Mouse (Mus musculus): ENCODE results near the gene Ndufb4. TPM values are rescaled to one million over a fixed set of nuclear protein-coding genes. Genes with fewer than 3 reads are reported as not detected.

The Ndufb4 gene
- polyA plus RNA-seq, 1 experiment: 87.3 TPM

- Histone ChIP-seq H3K27ac (ENCODE audit: insufficient read depth, low read length) (no peak overlapping the region), H3K4me3 (ENCODE audit: insufficient read depth, low read length) (no peak overlapping the region), H3K4me1 (ENCODE audit: control insufficient read depth, insufficient read depth, low read length) (peaks cover 2% of the 10 kb centered on the region; the same call in 1 of the 2 replicates)
- TF ChIP-seq CTCF (IDR thresholded peaks at IDR 0.05; ENCODE audit: extremely low read depth, insufficient read depth, low read length): no peak
- no peak for TF ChIP-seq POLR2A (IDR thresholded peaks at IDR 0.05; ENCODE audit: extremely low read depth, insufficient read depth, low read length)
Observed at GRCm38 (mm10) chr16:37656796-37657195, 2.5 kb upstream of the Ndufb4 start.

DNA sequence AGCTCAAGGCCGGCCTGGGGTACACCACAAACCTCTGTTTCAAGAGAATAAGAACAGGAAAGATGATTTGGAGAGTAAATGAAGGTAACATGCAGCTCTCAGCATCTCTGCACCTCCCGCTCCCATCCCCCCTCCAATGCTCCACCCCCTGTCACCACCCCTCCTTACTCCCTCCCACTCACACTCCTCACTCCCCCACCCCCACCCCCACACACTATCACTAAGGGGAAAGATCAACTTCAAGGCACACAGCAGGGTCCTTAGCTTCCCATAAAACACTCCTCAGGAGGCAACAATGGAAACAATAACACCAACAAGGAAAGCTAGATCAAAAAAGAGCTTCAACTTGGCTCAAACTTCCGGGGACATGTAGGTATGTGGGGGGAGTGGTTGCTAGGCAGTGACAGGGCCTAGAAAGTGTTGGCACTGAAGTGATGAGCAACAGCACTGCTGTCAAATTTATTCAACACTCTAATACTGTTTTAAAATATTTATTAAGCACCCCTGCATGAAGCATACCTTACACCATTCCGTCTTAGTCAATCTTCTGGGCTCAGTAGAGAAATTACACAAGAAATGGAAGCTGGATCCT, 1.6 kb upstream of the Ndufb4 start:
- Histone ChIP-seq H3K4me3 (ENCODE audit: insufficient read depth, low read length) (no peak overlapping the region), H3K27ac (ENCODE audit: insufficient read depth, low read length) (no peak overlapping the region), H3K4me1 (ENCODE audit: control insufficient read depth, insufficient read depth, low read length) (peaks cover 4% of the 10 kb centered on the region; the same call in 1 of the 2 replicates)
- TF ChIP-seq POLR2A (IDR thresholded peaks at IDR 0.05; ENCODE audit: extremely low read depth, insufficient read depth, low read length) (no peak), CTCF (IDR thresholded peaks at IDR 0.05; ENCODE audit: extremely low read depth, insufficient read depth, low read length) (no peak)

DNA sequence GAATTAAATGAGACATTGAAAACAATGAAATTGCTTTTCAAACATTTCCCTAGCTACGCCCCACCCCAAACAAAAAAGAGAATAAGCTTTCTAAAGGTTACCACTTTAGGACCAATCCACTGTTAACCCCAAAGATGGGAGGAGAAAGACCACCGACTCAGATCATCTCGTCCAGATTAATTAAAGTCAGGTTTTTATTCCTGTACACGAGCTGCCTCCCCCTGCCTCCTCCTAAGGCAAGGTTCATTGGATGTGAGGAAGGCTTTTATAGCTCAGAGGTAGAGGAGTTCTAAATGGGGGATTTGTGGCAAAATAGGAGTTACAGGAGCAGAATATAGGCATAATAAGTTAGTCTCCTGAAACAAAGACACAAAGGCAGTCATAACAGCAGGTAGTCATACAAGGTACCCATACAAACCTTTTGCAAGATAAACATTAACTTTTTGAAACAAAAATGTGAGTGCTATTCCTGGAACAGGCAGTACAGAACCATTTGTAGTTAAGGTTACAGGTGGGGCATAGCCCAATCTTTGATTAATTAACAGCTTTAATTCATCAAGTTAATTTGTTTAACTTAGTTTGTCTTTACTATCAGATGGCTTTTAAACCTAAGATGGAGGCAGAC, 690 bp upstream of the Ndufb4 start:
- Histone ChIP-seq H3K4me3 (ENCODE audit: insufficient read depth, low read length) (no peak overlapping the region), H3K4me1 (ENCODE audit: control insufficient read depth, insufficient read depth, low read length) (peaks cover 4% of the 10 kb centered on the region; the same call in 1 of the 2 replicates), H3K27ac (ENCODE audit: insufficient read depth, low read length) (peak overlapping the region; percentile 33; the same call in 1 of the 2 replicates)
- no peak for TF ChIP-seq CTCF (IDR thresholded peaks at IDR 0.05; ENCODE audit: extremely low read depth, insufficient read depth, low read length)

DNA sequence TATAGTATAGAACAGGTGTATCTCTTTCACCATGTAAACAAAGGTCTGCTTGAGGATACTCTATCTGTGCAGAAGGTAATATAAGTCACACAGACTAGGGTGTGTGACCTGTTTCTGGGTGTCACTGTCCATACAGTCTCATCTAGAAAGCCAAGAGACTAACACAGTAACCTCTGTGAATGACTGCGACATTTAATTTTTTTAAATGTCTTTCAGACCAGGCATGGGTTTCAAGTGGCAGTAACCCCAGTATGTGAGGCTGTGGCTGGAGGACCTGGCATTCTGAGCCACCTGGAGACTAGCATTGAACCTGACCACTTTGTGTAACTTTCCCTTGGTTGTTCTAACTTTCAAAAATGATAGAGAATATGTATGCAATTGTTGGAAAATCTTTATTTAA, 1.2 kb downstream of the Ndufb4 start:
- Histone ChIP-seq H3K27ac (ENCODE audit: insufficient read depth, low read length) (0 out of 2 replicates have a peak overlapping the region, but pooled peaks have one; percentile 45), H3K4me3 (ENCODE audit: insufficient read depth, low read length) (peak overlapping the region; percentile 52), H3K4me1 (ENCODE audit: control insufficient read depth, insufficient read depth, low read length) (peaks cover 4% of the 10 kb centered on the region; the same call in 1 of the 2 replicates)
- TF ChIP-seq CTCF (IDR thresholded peaks at IDR 0.05; ENCODE audit: extremely low read depth, insufficient read depth, low read length): no peak
- no peak for TF ChIP-seq POLR2A (IDR thresholded peaks at IDR 0.05; ENCODE audit: extremely low read depth, insufficient read depth, low read length)

GRCm38 (mm10) chr16:37652654-37653053, 1.6 kb downstream of the Ndufb4 start:
- no peak overlapping the region; the same call in 1 of the 2 replicates for H3K4me3 ChIP-seq (ENCODE audit: insufficient read depth, low read length)
- H3K27ac ChIP-seq (ENCODE audit: insufficient read depth, low read length): no peak overlapping the region
- TF ChIP-seq CTCF (IDR thresholded peaks at IDR 0.05; ENCODE audit: extremely low read depth, insufficient read depth, low read length) (no peak), POLR2A (IDR thresholded peaks at IDR 0.05; ENCODE audit: extremely low read depth, insufficient read depth, low read length) (no peak)
- H3K4me1 ChIP-seq (ENCODE audit: control insufficient read depth, insufficient read depth, low read length): peaks cover 4% of the 10 kb centered on the region; the same call in 1 of the 2 replicates

DNA sequence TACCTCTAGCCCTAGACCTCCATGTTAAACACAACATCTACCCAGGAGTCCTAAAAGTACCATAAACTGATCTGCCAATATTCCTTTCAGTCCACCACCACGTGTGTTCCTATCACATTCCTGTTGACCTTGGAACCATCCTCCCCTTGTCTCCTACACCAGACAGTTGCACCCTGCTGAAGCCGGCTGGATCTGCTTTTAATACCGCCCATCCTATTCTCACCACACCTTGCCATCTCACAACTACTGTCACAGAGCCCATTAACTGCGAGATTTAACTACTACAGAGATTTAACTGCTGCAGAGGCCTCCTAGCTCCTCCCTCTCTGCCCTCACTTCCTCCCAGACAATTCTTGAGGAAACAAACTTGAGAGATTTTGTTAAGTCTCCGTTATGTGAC, 2.8 kb downstream of the Ndufb4 start:
- TF ChIP-seq POLR2A (IDR thresholded peaks at IDR 0.05; ENCODE audit: extremely low read depth, insufficient read depth, low read length): no peak
- no peak for TF ChIP-seq CTCF (IDR thresholded peaks at IDR 0.05; ENCODE audit: extremely low read depth, insufficient read depth, low read length)
- Histone ChIP-seq H3K4me1 (ENCODE audit: control insufficient read depth, insufficient read depth, low read length) (peaks cover 4% of the 10 kb centered on the region; the same call in 1 of the 2 replicates), H3K27ac (ENCODE audit: insufficient read depth, low read length) (no peak overlapping the region), H3K4me3 (ENCODE audit: insufficient read depth, low read length) (no peak overlapping the region)

DNA sequence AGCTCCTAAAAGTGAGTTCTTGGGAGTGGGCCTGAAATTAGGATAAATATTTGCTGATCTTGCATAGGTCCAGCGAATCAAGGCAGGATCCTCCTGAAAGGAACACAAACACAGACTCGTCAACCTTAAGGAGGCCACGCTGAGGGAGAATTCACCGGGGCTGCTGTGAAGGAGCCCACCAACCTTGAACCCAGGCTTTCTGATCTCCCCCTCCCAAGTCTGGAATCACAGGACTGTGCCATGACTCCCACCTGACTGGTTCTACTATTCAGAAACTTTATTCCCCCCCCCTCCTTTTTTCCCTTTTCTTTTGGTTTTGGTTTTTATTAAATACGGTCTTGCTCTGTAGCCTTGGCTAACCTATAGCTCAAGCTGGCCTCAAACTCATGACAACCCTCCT, 5.2 kb downstream of the Ndufb4 start:
- no peak for TF ChIP-seq CTCF (IDR thresholded peaks at IDR 0.05; ENCODE audit: extremely low read depth, insufficient read depth, low read length)
- TF ChIP-seq POLR2A (IDR thresholded peaks at IDR 0.05; ENCODE audit: extremely low read depth, insufficient read depth, low read length): no peak
- Histone ChIP-seq H3K27ac (ENCODE audit: insufficient read depth, low read length) (no peak overlapping the region), H3K4me3 (ENCODE audit: insufficient read depth, low read length) (no peak overlapping the region), H3K4me1 (ENCODE audit: control insufficient read depth, insufficient read depth, low read length) (peaks cover 4% of the 10 kb centered on the region)

- TF ChIP-seq POLR2A (IDR thresholded peaks at IDR 0.05; ENCODE audit: extremely low read depth, insufficient read depth, low read length) (no peak), CTCF (IDR thresholded peaks at IDR 0.05; ENCODE audit: extremely low read depth, insufficient read depth, low read length) (no peak)
- Histone ChIP-seq H3K4me3 (ENCODE audit: insufficient read depth, low read length) (no peak overlapping the region), H3K27ac (ENCODE audit: insufficient read depth, low read length) (0 out of 2 replicates have a peak overlapping the region, but pooled peaks have one; percentile 19), H3K4me1 (ENCODE audit: control insufficient read depth, insufficient read depth, low read length) (peaks cover 4% of the 10 kb centered on the region)
Observed at GRCm38 (mm10) chr16:37647936-37648335, 6.3 kb downstream of the Ndufb4 start.

DNA sequence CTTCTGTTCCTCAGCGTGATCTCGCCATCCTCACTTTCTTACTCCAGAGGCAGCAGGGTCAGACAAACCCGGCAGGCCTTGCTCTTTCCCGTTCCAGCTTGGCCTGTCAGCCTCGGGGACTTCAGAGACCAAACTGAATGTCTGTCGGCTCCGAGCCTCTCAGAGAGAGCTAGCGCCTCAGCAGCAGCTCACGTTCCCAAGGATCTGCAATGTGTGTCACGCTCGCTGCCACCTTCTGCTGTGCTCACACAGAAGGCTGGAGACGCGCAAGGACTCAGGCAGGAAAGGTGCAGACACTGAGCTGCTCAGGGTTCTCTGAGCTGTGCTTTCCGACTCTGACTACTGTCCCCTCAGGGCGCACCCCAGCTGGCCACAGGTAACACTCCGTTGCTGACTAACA, 7.2 kb downstream of the Ndufb4 start:
- no peak overlapping the region; the same call in 1 of the 2 replicates for H3K27ac ChIP-seq (ENCODE audit: insufficient read depth, low read length)
- TF ChIP-seq CTCF (IDR thresholded peaks at IDR 0.05; ENCODE audit: extremely low read depth, insufficient read depth, low read length) (no peak), POLR2A (IDR thresholded peaks at IDR 0.05; ENCODE audit: extremely low read depth, insufficient read depth, low read length) (no peak)
- peaks cover 2% of the 10 kb centered on the region for H3K4me1 ChIP-seq (ENCODE audit: control insufficient read depth, insufficient read depth, low read length)
- no peak overlapping the region for H3K4me3 ChIP-seq (ENCODE audit: insufficient read depth, low read length)

- TF ChIP-seq CTCF (IDR thresholded peaks at IDR 0.05; ENCODE audit: extremely low read depth, insufficient read depth, low read length) (no peak), POLR2A (IDR thresholded peaks at IDR 0.05; ENCODE audit: extremely low read depth, insufficient read depth, low read length) (no peak)
- Histone ChIP-seq H3K4me1 (ENCODE audit: control insufficient read depth, insufficient read depth, low read length) (no peaks in the 10 kb centered on the region; the same call in 1 of the 2 replicates), H3K4me3 (ENCODE audit: insufficient read depth, low read length) (no peak overlapping the region), H3K27ac (ENCODE audit: insufficient read depth, low read length) (no peak overlapping the region)
Observed at GRCm38 (mm10) chr16:37645799-37646198, 8.5 kb downstream of the Ndufb4 start.

Measured in cortical plate, adult 2 months (tissue).